Mouse (Mus musculus): ENCODE data around the gene 4930474N05Rik.

4930474N05Rik gene

GRCm38 (mm10) chr14:36094617-36095016 is at the start of gene 4930474N05Rik:
4930474N05Rik (plus strand) TSS chr14:36094917.
- no peak for DNase-seq

- DNase-seq: no peak
These were observed 45.8 kb upstream of the 4930474N05Rik start for GRCm38 (mm10) chr14:36048746-36049391.

GRCm38 (mm10) chr14:36053281-36053680 is 41.4 kb upstream of the 4930474N05Rik start:
- DNase-seq: no peak

GRCm38 (mm10) chr14:36098528-36098927 is 3.8 kb downstream of the 4930474N05Rik start:
- no peak for DNase-seq

GRCm38 (mm10) chr14:36099647-36100046 is 4.9 kb downstream of the 4930474N05Rik start:
- no peak for DNase-seq

GRCm38 (mm10) chr14:36100731-36101130 is 6.0 kb downstream of the 4930474N05Rik start:
- no peak for DNase-seq

GRCm38 (mm10) chr14:36114481-36114880 is 19.8 kb downstream of the 4930474N05Rik start:
- no peak for DNase-seq

GRCm38 (mm10) chr14:36123775-36124335 is 29.1 kb downstream of the 4930474N05Rik start:
- no peak for DNase-seq

- DNase-seq: no peak
These were observed 41.0 kb downstream of the 4930474N05Rik start for GRCm38 (mm10) chr14:36135749-36136148.

GRCm38 (mm10) chr14:36137696-36138095 is 43.0 kb downstream of the 4930474N05Rik start:
- DNase-seq: no peak

- no peak for DNase-seq
These were observed 50.5 kb downstream of the 4930474N05Rik start for GRCm38 (mm10) chr14:36145261-36145660.
